Mouse (Mus musculus): ENCODE data around the gene Cldn10. TPM values are rescaled to one million over a fixed set of nuclear protein-coding genes. Genes with fewer than 3 reads are reported as not detected.
A peak's percentile ranks its signal among the peaks of the same experiment; 100 is the strongest.
"Not testable (repeated sequence)": the region's sequence is repeated elsewhere in the genome, so short reads cannot be mapped to it uniquely, and the experiment has no call there.

Cldn10 gene
- total RNA-seq, 2 experiments from 2014 or later: 0.10 TPM; not detected in 1

DNA sequence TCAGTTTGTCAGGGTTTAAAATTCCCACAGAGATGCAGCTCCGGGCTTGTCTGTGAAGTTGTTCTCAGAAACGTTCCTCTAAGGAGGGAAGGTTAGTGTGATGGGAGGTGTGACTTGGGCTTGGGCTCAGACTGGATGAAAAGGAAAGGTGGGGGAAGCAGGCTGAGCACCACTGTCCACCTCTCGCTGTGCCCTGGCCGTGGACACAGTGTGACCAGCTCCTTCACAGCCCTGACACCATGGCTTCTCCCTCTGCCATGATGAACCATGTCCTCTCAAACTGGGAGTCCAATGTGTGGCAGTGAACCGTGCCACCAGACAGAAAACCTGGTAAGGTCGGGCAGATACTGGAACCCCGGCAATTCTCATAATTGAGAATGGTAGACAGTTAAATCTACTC is 6.1 kb upstream of the Cldn10 start:
- no peak for ATAC-seq (replicated peaks; ENCODE audit: poor library complexity)

DNA sequence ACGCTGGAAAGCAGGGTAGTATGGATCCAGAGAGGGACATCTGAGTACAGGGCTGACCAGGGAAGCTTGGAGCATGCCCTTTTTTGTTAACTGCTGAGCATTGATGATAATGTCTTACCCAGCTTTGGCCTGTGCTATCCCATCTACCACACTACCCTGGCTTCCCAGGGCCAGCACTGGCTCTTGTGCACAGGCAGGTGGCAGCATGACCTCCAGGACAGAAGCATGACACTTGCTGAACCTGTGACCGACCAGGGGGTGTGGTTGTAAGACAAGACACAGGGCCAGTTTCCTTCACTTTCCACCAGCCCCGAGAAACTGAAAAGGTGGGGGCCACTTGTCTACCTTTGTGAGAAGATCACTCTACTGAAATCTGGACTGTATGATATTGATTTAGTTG is 5.5 kb upstream of the Cldn10 start:
- peak; percentile 97 for ATAC-seq (replicated peaks; ENCODE audit: poor library complexity)

DNA sequence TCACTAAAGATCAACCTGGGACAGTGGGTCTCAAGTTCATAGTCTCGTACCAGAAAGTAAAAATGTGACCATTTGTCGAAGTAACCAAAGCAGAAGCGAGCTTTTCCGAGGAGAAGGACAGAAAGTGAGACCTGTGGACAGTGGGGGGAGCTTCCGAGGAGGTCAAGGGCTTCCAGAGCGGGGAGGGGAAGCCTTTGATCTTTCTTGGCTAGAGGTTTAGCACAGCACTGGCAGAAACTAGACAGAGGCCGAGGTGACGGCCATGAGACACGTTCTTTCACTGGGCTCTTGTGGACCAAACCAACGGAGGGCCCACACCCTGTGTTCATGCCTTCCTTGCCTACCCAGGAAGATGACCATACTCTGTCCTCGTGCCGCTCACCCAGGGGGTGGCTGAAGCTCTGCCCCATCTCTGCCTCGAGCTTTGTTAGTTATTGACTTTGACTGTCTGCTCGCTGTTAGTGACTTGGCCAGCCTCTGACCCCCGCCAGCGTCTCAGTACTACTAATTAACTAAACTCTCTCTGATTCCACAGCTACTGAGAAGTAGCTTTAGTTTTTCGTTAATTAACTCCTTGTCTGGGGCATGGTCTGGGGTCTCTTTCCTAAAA is 4.3 kb upstream of the Cldn10 start:
- no peak for ATAC-seq (replicated peaks; ENCODE audit: poor library complexity)

DNA sequence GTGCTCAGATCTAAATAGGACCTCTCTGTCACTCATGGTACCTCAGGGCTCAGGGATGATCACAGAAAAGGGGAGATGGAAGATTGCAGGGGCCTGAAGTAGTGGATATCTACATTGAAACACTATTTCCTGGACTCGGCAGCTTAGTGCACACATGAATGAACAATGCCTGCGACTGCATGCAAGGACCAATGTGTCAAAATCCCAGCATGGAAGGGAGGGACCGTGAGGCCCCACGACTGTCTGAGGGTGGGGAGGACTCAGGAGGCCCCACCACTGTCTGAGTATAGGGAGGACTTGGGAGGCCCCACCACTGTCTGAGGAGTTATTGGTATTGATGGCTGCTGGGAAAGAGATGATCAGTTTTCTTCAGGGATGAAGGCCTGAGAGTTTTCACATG is 2.5 kb downstream of the Cldn10 start:
- no peak for ATAC-seq (replicated peaks; ENCODE audit: poor library complexity)

DNA sequence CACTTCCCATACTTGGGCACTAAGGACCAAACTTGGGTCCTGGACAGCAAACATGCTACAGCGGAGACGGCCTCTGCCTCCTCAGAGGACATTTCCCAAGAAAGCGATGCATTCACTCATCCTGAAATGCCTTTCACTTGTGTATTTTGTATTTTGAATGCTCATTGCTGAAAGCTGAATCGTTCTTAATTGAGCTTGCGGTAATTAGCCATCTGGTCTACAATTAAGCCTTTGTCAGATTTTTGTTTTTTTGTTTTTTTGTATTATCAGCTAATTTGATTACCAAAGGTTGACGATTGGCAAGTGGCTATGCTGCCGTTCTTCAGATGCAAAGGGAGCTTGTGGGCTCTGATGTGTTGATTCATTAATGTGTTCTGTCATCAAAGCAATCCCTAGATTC is 5.2 kb downstream of the Cldn10 start:
- ATAC-seq (replicated peaks; ENCODE audit: poor library complexity): no peak

DNA sequence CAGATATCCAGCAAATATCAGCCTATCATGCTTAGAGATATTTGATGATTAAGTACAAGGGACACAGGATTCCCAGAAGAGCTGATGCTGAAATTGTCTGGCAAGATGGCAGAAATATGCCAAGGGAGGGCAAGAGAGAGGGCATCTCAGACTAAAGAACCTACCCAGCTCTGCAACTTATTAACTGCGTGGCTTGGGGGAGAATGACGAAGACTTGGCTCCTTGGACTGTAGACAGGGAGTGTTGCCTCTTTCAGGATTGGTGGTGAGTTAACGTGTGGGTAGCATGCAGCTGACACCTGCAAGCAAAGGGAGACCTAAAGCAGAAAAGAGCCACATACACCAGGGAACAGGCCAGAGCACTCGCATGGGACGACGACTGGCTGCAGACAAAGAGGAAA is 5.7 kb downstream of the Cldn10 start:
- ATAC-seq (replicated peaks; ENCODE audit: poor library complexity): no peak

DNA sequence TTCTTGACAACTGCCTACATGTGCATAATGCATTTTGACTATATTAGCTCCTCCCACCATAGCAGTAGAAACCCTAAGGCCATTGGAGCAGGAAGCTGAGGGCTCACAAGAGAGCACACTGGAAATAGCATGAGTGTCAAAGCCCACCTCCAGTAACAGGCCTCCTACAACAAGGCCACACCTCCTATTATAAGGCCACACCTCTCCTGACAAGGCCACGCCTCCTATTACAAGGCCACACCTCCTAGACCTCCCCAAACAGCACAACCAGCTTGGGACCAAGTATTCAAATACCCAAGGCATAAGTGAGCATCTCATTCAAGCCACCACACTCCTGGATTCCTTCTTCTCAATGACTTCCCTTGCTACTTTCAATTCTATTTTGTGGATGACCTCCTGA is 6.5 kb downstream of the Cldn10 start:
- peak; percentile 27 for ATAC-seq (replicated peaks; ENCODE audit: poor library complexity)

DNA sequence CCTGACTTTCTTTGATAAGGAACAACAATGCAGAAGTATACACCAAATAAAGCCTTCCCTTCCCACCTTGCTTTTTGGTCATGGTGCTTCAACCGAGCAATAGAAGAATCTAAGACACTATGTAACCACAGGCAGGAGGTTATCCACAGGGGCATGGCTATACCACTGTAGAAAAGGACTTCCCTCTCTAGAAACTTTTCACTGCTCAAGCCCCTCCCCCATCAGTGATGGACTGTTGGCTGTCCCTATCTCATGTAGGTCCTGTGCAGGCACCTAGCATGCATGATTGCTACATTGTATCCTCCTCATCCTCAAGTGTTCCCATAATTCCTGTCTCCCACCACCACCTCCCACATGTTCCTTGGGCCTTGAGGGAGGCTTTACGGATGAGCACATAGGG is 7.2 kb downstream of the Cldn10 start:
- ATAC-seq (replicated peaks; ENCODE audit: poor library complexity): peak; percentile 9; the same call in 1 of the 2 replicates

DNA sequence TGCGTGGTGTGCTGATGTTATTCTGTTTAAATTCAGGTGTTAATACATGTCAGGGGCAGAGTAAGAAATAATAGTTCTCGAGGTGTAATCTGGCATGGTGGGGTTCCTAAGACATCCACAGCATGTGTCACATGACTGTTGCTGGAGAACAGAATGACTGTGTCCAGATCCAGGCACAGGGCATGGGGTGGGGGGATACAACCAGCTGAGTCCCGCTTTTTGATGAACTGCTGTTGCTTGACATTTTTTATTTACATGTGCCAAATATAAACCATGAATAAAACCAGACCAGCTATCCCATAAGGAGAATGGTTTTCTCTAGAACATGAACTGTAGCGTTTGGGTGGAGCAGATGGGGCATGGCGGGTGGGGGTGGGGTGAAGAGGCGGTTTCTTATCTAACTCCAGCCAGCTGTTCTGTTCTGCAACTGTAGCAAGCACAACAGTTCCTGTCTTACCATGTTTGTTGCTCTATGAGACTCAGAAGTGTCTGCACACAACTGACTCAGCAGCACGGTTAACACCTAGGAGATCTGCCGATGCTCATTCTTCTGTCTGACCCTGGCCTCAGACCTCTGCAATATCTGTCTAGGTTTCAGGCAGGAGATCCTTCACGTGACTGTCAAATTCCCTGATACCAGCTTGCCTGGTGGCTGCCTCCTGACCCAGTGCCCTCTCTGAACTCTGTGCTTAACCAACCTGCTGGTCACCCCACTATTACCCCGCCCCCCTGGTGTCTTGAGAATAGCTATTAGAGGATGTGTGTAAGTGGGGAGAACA is 8.4 kb downstream of the Cldn10 start:
- peak; percentile 69 for ATAC-seq (replicated peaks; ENCODE audit: poor library complexity)

DNA sequence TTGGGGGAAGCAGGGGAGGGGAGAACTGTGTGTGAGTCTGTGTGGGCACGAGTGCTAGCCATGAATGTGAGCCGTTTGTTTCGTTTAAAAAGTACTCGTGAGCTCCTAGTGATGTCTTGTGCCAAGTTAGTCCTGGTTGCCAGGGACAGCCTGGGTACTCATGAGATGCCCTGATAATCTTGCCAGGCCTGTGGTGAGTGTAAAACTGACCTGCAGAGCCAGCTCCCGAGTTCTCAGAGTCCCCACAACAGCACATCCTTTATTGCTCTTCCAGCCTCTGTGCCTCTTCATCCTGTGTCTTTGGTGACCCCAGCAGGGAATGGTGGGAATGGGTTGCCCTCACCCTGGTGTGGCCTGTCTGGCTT is 9.0 kb downstream of the Cldn10 start:
- ATAC-seq (replicated peaks; ENCODE audit: poor library complexity): no peak

DNA sequence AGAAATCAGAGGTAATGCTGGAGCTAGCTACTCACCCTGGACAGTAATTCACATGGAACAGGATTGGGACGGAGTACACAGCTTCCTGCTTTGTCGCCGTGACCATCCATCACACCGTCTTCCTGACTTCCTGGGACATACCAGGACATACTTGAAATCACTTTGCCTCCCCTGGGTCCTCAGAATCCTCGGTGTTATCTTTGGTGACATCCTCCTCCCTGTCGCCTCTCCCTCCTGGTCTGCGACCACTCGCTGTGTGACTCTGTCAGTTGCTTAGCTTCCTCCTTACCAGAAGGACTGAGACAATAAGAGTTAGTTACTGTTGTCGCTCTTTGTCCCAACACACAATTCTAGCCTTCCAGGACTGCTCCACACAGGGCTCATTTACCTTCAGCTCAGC is 9.6 kb downstream of the Cldn10 start:
- ATAC-seq (replicated peaks; ENCODE audit: poor library complexity): no peak

DNA sequence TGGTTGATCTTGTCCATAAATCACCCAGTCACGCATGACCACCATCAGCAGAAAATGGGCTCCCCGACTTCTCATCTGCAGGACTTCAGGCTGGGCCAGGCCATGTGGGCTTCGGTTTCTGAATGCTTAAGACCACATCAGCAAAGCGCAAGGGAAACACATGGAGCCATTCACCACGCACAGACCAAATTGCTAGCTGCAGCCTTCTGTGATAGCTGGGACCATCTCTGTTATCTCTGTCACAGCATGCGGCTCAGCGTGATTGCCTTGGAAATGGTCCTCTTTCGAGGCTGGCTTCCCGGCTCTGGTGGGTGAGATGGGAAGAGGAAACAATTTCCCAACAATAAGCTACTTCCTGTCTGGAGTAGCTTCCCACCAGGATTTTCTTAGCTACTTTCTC is 12.2 kb downstream of the Cldn10 start:
- peak; percentile 32 for ATAC-seq (replicated peaks; ENCODE audit: poor library complexity)

DNA sequence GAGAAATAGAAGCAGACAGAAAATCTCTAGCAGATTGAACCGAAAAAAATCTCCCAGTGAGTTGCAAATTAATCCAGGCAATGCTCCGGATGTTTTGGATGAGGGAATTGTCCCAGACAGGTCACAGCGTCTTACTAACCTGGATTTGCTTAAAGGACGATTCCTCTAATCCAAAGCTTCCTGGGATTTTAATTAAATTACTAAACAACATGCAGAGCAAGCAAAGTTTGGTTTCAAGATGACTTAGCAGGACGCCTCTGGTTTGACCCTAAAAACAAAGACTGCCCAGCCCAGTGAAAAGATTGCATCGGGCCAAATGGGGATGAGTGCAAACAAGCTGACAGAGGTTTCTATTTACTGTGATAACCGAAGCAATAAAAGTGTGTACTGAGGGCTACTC is 16.2 kb downstream of the Cldn10 start:
- no peak for ATAC-seq (replicated peaks; ENCODE audit: poor library complexity)

DNA sequence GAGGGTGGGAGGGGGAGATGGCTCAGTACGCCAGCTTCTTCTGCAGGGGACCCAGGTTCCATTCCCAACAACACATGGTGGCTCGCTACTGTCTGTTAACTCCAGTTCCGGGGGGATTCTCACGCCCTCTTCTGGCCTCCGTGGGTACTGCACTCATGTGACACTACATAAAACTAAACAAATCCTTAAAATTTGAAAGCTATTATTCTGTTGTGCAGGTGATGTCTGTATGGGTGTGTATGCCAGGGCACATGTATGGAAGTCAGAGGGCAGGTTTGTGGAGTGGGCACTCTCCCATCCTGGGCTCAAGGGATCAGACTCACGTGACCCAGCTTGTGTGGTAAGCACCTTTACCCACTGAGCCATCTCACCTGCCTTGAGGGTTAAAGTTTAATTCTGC is 16.6 kb downstream of the Cldn10 start:
- ATAC-seq (replicated peaks; ENCODE audit: poor library complexity): peak; percentile 54

DNA sequence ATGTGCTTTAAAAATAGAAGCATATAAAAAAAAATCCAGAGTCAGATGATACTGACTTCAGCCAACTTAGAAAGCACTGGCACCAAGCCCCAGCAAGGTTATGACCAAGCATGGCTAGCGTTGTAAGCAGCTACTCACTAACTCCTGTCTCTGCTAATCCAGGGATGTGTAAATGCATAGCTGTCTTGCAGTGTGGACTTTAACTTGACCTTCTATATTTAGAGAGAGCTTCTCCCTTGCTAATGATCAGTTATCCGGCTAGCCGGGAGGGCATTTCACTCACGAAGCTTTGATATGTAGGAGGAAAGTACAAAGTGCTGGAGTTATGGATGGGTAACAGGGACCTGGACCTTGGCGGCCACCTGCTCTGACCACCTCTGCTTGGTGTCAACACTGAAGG is 19.9 kb downstream of the Cldn10 start:
- no peak for ATAC-seq (replicated peaks; ENCODE audit: poor library complexity)

DNA sequence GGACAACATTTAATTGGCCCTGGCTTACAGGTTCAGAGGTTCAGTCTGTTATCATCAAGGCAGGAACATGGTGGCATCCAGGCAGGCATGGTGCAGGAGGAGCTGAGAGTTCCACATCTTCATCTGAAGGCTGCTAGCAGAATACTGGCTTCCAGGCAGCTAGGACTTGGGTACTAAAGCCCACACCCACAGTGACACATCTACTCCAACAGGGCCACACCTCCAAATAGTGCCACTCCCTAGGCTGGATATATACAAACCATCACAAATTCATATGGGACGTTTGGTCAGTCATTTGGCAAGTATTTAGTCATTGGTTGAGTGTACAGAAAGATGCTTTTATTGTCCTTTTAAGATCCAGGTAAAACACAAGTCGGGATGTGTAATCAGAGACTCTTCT is 20.5 kb downstream of the Cldn10 start:
- ATAC-seq (replicated peaks; ENCODE audit: poor library complexity): not testable (repeated sequence)

DNA sequence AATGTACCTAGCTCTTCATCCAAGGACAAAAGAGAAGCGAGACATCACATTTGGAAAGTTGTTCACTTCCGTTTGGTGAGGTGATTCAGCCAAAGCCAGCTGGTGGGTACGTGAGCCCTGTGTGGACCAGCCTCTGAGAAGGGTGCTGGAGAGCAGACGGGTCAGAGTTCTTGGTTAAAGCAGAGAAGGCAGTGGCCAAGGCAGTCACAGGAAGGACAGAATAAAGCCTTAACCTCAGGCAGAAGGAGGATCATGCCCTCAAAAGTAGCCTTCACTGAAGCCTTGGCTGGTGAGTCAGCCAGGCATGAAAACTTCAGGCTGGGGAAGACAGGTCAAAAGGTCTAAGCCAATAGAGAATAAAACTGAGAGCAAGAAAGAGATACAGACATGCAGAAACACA is 22.0 kb downstream of the Cldn10 start:
- no peak for ATAC-seq (replicated peaks; ENCODE audit: poor library complexity)

DNA sequence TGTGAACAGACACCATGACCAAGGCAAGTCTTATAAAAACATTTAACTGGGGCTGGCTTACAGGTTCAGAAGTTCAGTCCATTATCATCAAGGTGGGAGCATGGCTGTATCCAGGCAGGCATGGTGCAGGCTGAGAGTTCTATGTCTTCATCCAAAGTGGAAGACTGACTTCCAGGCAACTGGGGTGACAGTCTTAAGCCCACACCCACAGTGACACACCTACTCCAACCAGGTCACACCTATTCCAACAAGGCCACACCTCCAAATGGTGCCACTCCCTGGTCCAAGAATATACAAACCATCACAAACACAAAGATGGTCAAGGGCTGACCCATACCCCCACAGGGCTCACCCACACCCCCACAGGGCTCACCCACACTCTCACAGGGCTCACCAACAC is 23.5 kb downstream of the Cldn10 start:
- not testable (repeated sequence) for ATAC-seq (replicated peaks; ENCODE audit: poor library complexity)

DNA sequence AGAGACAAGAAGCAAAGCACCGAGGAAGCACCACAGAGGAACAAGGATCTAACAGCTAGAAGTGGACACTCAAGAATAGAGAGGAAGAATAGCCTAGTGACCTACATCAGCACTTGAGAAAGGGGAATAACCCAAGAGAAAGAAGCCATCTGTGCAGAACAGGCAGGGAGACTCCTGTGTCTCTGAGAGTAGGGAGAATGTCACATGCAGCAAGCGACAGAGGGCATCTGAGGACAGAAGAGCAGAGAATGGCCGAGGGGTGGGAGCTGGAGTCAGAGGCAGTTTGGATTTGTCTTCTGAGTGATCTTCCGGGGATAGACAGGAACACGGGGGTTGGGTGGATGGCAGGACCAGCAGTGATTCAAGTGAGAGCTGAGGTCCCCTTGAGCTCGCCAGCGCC is 25.4 kb downstream of the Cldn10 start:
- ATAC-seq (replicated peaks; ENCODE audit: poor library complexity): no peak

DNA sequence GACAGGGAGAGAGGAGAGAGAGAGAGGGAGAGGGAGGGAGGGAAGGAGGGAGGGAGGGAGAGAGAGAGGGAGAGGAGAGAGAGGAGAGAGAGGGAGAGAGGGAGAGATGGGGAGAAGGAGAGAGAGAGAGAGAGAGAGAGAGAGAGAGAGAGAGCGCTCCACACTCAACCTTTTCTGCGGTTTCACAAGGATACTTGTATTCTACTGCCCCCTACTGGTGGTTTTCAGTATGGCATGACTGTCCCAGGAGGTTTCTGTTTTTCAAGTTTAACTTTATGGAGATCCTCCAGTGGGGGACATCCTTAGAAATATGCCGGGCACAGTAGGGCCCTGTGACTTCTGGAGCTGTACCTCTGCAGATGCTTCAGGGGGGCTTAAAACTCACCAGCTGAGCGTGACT is 28.8 kb downstream of the Cldn10 start:
- peak; percentile 76 for ATAC-seq (replicated peaks; ENCODE audit: poor library complexity)

DNA sequence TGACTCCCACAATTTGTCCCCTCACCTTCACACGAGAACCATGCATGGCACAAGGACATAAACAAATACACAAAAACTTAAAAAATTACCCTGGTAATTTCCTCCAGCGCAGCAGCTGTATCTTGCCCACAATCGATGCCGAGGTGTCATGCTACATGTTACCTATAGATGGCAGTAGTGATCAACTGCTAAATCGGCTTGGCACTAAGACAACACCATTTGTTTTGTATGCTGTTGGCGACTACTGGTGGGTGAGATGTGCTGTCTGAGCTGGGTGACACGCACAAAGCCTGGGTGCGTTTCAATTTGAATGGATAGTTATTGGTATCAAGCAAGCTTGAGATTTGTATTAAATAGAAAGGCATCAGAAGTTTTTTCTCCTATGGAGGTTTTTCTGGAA is 32.4 kb downstream of the Cldn10 start:
- ATAC-seq (replicated peaks; ENCODE audit: poor library complexity): peak; percentile 88

DNA sequence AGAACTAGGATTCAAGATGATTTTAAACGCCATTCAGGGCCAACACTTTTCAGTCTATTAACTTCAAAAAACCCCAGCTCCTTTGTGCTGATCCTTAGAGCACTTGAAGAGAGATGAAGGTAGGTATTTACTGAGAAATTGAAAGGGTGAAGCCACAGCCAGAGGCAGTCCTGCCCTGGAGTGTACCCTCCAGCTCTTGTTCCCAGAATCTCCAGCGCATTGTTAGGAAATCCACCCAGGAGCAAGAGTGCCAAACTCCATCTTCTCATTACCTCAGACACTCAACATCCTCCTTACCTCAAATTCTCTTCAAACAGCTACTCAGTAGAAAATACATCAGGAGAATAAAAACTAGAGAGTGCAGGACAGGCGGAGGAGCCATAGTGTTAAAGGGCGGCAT is 35.1 kb downstream of the Cldn10 start:
- ATAC-seq (replicated peaks; ENCODE audit: poor library complexity): no peak

DNA sequence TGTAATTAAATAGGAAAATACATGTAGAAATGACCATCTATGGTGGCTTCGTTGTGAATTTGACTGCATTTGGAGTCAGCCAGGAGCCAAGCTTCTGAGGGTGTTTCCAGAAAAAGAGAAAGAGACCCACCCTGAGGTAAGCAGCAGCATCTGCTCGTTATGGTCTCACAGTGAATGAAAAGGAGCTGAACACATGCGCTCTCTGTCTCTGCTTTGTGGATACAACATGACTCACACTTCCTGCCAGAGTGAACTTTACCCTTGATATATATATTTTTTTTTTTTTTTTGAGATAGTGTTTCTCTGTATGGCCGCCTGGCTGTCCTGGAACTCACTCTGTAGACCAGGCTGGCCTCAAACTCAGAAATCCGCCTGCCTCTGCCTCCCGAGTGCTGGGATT is 35.6 kb downstream of the Cldn10 start:
- no peak for ATAC-seq (replicated peaks; ENCODE audit: poor library complexity)
